Mouse (Mus musculus): ENCODE measurements around the gene Rps16.
"Not testable (repeated sequence)": the region's sequence is repeated elsewhere in the genome, so short reads cannot be mapped to it uniquely, and the experiment has no call there.

Gene Rps16

GRCm38 (mm10) chr7:28374647-28375046 lies 24.2 kb downstream of the Rps16 start:
- no peak for DNase-seq

GRCm38 (mm10) chr7:28375176-28375921 lies 24.9 kb downstream of the Rps16 start:
- peak; percentile 69 to 70 for DNase-seq

GRCm38 (mm10) chr7:28376011-28376771 lies 25.7 kb downstream of the Rps16 start:
- no peak for DNase-seq

- no peak for DNase-seq
Observed at GRCm38 (mm10) chr7:28377190-28378065, 27.0 kb downstream of the Rps16 start.

GRCm38 (mm10) chr7:28378066-28378690 lies 27.7 kb downstream of the Rps16 start:
- DNase-seq, result no peak

- peak; percentile 59 to 72 for DNase-seq
Observed at GRCm38 (mm10) chr7:28378769-28379651, 28.6 kb downstream of the Rps16 start.

- DNase-seq, result no peak
Observed at GRCm38 (mm10) chr7:28380237-28381016, 30.0 kb downstream of the Rps16 start, which contains the start of gene Zfp36. TSS of gene Zfp36 (minus strand) at chr7:28380253.

GRCm38 (mm10) chr7:28381017-28381790 lies 30.8 kb downstream of the Rps16 start:
- DNase-seq, result peak; percentile 37 to 43

GRCm38 (mm10) chr7:28381938-28382337 lies 31.5 kb downstream of the Rps16 start:
- peak in 1 of 2 experiments; percentile 41 for DNase-seq

- no peak for DNase-seq
Observed at GRCm38 (mm10) chr7:28382347-28382951, 32.0 kb downstream of the Rps16 start.

- no peak for DNase-seq
Observed at GRCm38 (mm10) chr7:28382981-28383396, 32.5 kb downstream of the Rps16 start.

- no peak for DNase-seq
Observed at GRCm38 (mm10) chr7:28383606-28384005, 33.2 kb downstream of the Rps16 start.

- no peak for DNase-seq
Observed at GRCm38 (mm10) chr7:28384162-28384561, 33.7 kb downstream of the Rps16 start.

- no peak for DNase-seq
Observed at GRCm38 (mm10) chr7:28385196-28385595, 34.7 kb downstream of the Rps16 start.

GRCm38 (mm10) chr7:28386007-28386406 lies 35.6 kb downstream of the Rps16 start:
- DNase-seq, result no peak

- peak; percentile 68 to 76 for DNase-seq
Observed at GRCm38 (mm10) chr7:28386462-28386861, 36.0 kb downstream of the Rps16 start.

- not testable (repeated sequence) for DNase-seq
Observed at GRCm38 (mm10) chr7:28386877-28387276, 36.4 kb downstream of the Rps16 start.

GRCm38 (mm10) chr7:28387384-28387783 lies 36.9 kb downstream of the Rps16 start:
- DNase-seq, result not testable (repeated sequence)

- no peak for DNase-seq
Observed at GRCm38 (mm10) chr7:28390331-28390730, 39.9 kb downstream of the Rps16 start.
